In genomic region chr12:85112550-85113251, GRCm38 (mm10) we compare ENCODE assay signal across 8 mouse cellular contexts. TPM values are rescaled to one million over a fixed set of nuclear protein-coding genes. Genes with fewer than 3 reads are reported as not detected.
DNase-seq lines count a peak whose midpoint lies in the region; ATAC-seq and TF ChIP-seq lines count a peak whose summit lies in the region.

No protein-coding gene starts in this region.

- peak; percentile 27 for DNase-seq in kidney, adult 11 months
- no peak for DNase-seq in kidney, adult 18-20 months
- DNase-seq in thymus, adult 18-20 months: no peak
- DNase-seq in testis, postnatal 14 days (ENCODE audit: low spot score): no peak
- no peak for DNase-seq in lung, postnatal 0 days (ENCODE audit: low spot score)

- TF ChIP-seq EP300 in lung, postnatal 0 days (IDR thresholded peaks at IDR 0.05): no peak

- no peak overlapping the region for H3K27ac ChIP-seq in bone marrow, adult 2 months (ENCODE audit: control insufficient read depth, insufficient read depth, low read depth, low read length, poor library complexity)
- H3K27ac ChIP-seq in forebrain, embryonic 13.5 days: no peak overlapping the region
- no peak overlapping the region for H3K27ac ChIP-seq in limb, embryonic 13.5 days
- no peak overlapping the region for H3K27ac ChIP-seq in lung, postnatal 0 days (ENCODE audit: low read length)

- peak overlapping the region; percentile 95 for H3K4me2 ChIP-seq in forebrain, embryonic 13.5 days
- H3K4me2 ChIP-seq in limb, embryonic 13.5 days (replicated peaks): peak overlapping the region; percentile 89
- no peak overlapping the region for H3K4me2 ChIP-seq in lung, postnatal 0 days (replicated peaks; ENCODE audit: low read depth, low read length)

- H3K36me3 ChIP-seq in forebrain, embryonic 13.5 days (ENCODE audit: poor library complexity, severe bottlenecking): peaks cover 19% of the 10 kb centered on the region
- H3K36me3 ChIP-seq in limb, embryonic 13.5 days: peaks cover 22% of the 10 kb centered on the region
- no peaks in the 10 kb centered on the region for H3K36me3 ChIP-seq in lung, postnatal 0 days (ENCODE audit: insufficient read depth, low read length)

- 70% methylated on average over 7 of the region's 7 CpGs for WGBS in bone marrow, adult 2 months
- 89% methylated on average over 7 of the region's 7 CpGs for WGBS in forebrain, embryonic 13.5 days
- WGBS in limb, embryonic 13.5 days: 86% methylated on average over 7 of the region's 7 CpGs
- WGBS in lung, postnatal 0 days: 75% methylated on average over 7 of the region's 7 CpGs

- no peak for TF ChIP-seq POLR2A in bone marrow, adult 2 months (IDR thresholded peaks at IDR 0.05; ENCODE audit: borderline replicate concordance, control insufficient read depth, low read depth, low read length)

- H3K4me1 ChIP-seq in bone marrow, adult 2 months (ENCODE audit: control insufficient read depth, insufficient read depth, low read length): peaks cover 5% of the 10 kb centered on the region
- H3K4me1 ChIP-seq in forebrain, embryonic 13.5 days: peaks cover 37% of the 10 kb centered on the region
- H3K4me1 ChIP-seq in limb, embryonic 13.5 days: peaks cover 33% of the 10 kb centered on the region
- peaks cover 32% of the 10 kb centered on the region; the same call in 1 of the 2 replicates for H3K4me1 ChIP-seq in lung, postnatal 0 days (ENCODE audit: insufficient read depth, low read depth, low read length)

- H3K9me3 ChIP-seq in forebrain, embryonic 13.5 days (replicated peaks): no peaks in the 10 kb centered on the region
- H3K9me3 ChIP-seq in limb, embryonic 13.5 days: no peaks in the 10 kb centered on the region
- H3K9me3 ChIP-seq in lung, postnatal 0 days (ENCODE audit: low read length): no peaks in the 10 kb centered on the region

- H3K9ac ChIP-seq in forebrain, embryonic 13.5 days: no peak overlapping the region
- peak overlapping the region; percentile 97; the same call in 1 of the 2 replicates for H3K9ac ChIP-seq in limb, embryonic 13.5 days
- H3K9ac ChIP-seq in lung, postnatal 0 days (replicated peaks; ENCODE audit: low read depth): no peak overlapping the region

- ATAC-seq in forebrain, embryonic 13.5 days: no peak
- no peak for ATAC-seq in limb, embryonic 13.5 days (ENCODE audit: low FRiP score, low read depth)
- ATAC-seq in lung, postnatal 0 days: no peak

- TF ChIP-seq CTCF in bone marrow, adult 2 months (IDR thresholded peaks at IDR 0.05; ENCODE audit: control insufficient read depth, insufficient read depth, low read length): no peak
- TF ChIP-seq CTCF in lung, postnatal 0 days (IDR thresholded peaks at IDR 0.05): no peak

- H3K4me3 ChIP-seq in bone marrow, adult 2 months (replicated peaks; ENCODE audit: control insufficient read depth, low read depth, low read length): peak overlapping the region; percentile 36
- peak overlapping the region; percentile 99 for H3K4me3 ChIP-seq in forebrain, embryonic 13.5 days
- no peak overlapping the region for H3K4me3 ChIP-seq in limb, embryonic 13.5 days
- H3K4me3 ChIP-seq in lung, postnatal 0 days (ENCODE audit: low read depth, low read length): no peak overlapping the region

- no peaks in the 10 kb centered on the region for H3K27me3 ChIP-seq in forebrain, embryonic 13.5 days
- no peaks in the 10 kb centered on the region for H3K27me3 ChIP-seq in limb, embryonic 13.5 days
- H3K27me3 ChIP-seq in lung, postnatal 0 days (replicated peaks; ENCODE audit: insufficient read depth, low read length): no peaks in the 10 kb centered on the region

RNA-seq across cellular contexts. Expression of gene Dlst, which starts 2.1 kb away (rescaled TPM):
- polyA plus RNA-seq in bone marrow, adult 2 months (2011; ENCODE audit: insufficient read depth, insufficient read length, low replicate concordance, missing spikeins): 87.0 and 102 TPM in 2 replicates
- 94.2 and 109 TPM in 2 replicates for polyA plus RNA-seq in forebrain, embryonic 13.5 days (2015; fragmentation: Nextera tagmentation; extraction: Ambion mirVana)
- 105 and 110 TPM in 2 replicates for polyA plus RNA-seq in limb, embryonic 13.5 days (2015; fragmentation: Nextera tagmentation; extraction: Ambion mirVana)
- 70.7 and 72.5 TPM in 2 replicates for polyA plus RNA-seq in lung, postnatal 0 days (2015; fragmentation: Nextera tagmentation; extraction: Ambion mirVana)

RNA-seq across cellular contexts. Expression of gene Prox2, which starts 2.1 kb away (rescaled TPM):
- polyA plus RNA-seq in bone marrow, adult 2 months (2011; ENCODE audit: insufficient read depth, insufficient read length, low replicate concordance, missing spikeins): 2.2 and 2.9 TPM in 2 replicates
- polyA plus RNA-seq in forebrain, embryonic 13.5 days (2015; fragmentation: Nextera tagmentation; extraction: Ambion mirVana): 2.4 and 2.7 TPM in 2 replicates
- polyA plus RNA-seq in limb, embryonic 13.5 days (2015; fragmentation: Nextera tagmentation; extraction: Ambion mirVana): 3.6 and 4.1 TPM in 2 replicates
- 3.7 and 5.6 TPM in 2 replicates for polyA plus RNA-seq in lung, postnatal 0 days (2015; fragmentation: Nextera tagmentation; extraction: Ambion mirVana)

RNA-seq across cellular contexts. Expression of gene Rps6kl1, which starts 38.4 kb away (rescaled TPM):
- polyA plus RNA-seq in bone marrow, adult 2 months (2011; ENCODE audit: insufficient read depth, insufficient read length, low replicate concordance, missing spikeins): 0.63 TPM in 1 of 2 replicates, not detected in the other
- 8.6 and 12.2 TPM in 2 replicates for polyA plus RNA-seq in forebrain, embryonic 13.5 days (2015; fragmentation: Nextera tagmentation; extraction: Ambion mirVana)
- polyA plus RNA-seq in limb, embryonic 13.5 days (2015; fragmentation: Nextera tagmentation; extraction: Ambion mirVana): 0.31 and 0.33 TPM in 2 replicates
- 0.82 and 0.83 TPM in 2 replicates for polyA plus RNA-seq in lung, postnatal 0 days (2015; fragmentation: Nextera tagmentation; extraction: Ambion mirVana)

Comparison
In these comparisons a context has a peak if more than half of its experiments do, and no peak if none do; other contexts are left out.
1. H3K4me3 ChIP-seq: peak in bone marrow, adult 2 months (single experiment) and forebrain, embryonic 13.5 days (single experiment); none in limb, embryonic 13.5 days (single experiment) and lung, postnatal 0 days (single experiment).